Mouse (Mus musculus) forebrain, embryonic 14.5 days (tissue): ENCODE measurements around the gene Scfd2. TPM values are rescaled to one million over a fixed set of nuclear protein-coding genes. Genes with fewer than 3 reads are reported as not detected.
A peak's percentile ranks its signal among the peaks of the same experiment; 100 is the strongest.

Experiments used
- ATAC-seq: fragments of 200-750 bp; cut with Nextera tagmentation; 2 replicates; pipeline ENCODE4 v1.8.0; 2017; ENCODE audit warnings: mild to moderate bottlenecking, moderate library complexity
- DNase-seq: peaks from one replicate; pipeline ENCODE4 v3.0.0-alpha.2; 2015; ENCODE audit warnings: low spot score
- H3K27ac ChIP-seq: fragments of 300-500 bp; sonication (generic); 2 replicates; pipeline ENCODE4 v1.5.1; 2014; ENCODE audit warnings: low read depth, mild to moderate bottlenecking, control low read depth, low read length, moderate library complexity
- H3K27me3 ChIP-seq: fragments of 300-500 bp; sonication (generic); replicated peaks from 2 replicates; pipeline ENCODE4 v1.6.1; 2014; ENCODE audit warnings: low read length, control low read depth, mixed read lengths; ENCODE audit not compliant: control insufficient read depth, insufficient read depth
- H3K36me3 ChIP-seq: fragments of 300-500 bp; sonication (generic); 2 replicates; pipeline ENCODE4 v1.6.1; 2014; ENCODE audit warnings: low read length, control low read depth; ENCODE audit not compliant: control insufficient read depth, insufficient read depth
- H3K4me1 ChIP-seq: fragments of 300-500 bp; sonication (generic); 2 replicates; pipeline ENCODE4 v1.6.1; 2014; ENCODE audit warnings: antibody characterized with exemption, low read length, control low read depth; ENCODE audit not compliant: control insufficient read depth, insufficient read depth
- H3K4me2 ChIP-seq: fragments of 300-500 bp; sonication (generic); 2 replicates; pipeline ENCODE4 v1.6.1; 2014; ENCODE audit warnings: mild to moderate bottlenecking, control low read depth, low read length
- H3K4me3 ChIP-seq: fragments of 300-500 bp; sonication (generic); 2 replicates; pipeline ENCODE4 v1.5.1; 2014; ENCODE audit warnings: low read depth, low read length, control low read depth
- H3K9ac ChIP-seq: fragments of 300-500 bp; sonication (generic); 2 replicates; pipeline ENCODE4 v1.6.1; 2014; ENCODE audit warnings: mild to moderate bottlenecking, low read length, control low read depth, moderate library complexity
- H3K9me3 ChIP-seq: fragments of 300-500 bp; sonication (generic); replicated peaks from 2 replicates; pipeline ENCODE4 v1.6.1; 2016; ENCODE audit warnings: low read length, control low read depth, mixed read lengths; ENCODE audit not compliant: control insufficient read depth
- WGBS: fragments of 180-500 bp; shearing (Covaris S2); extraction: QIAGEN DNeasy Blood & Tissue Kit; methylation state at CpG from one replicate; pipeline ENCODE4 v1.1.7; 2014; 5-methylcytosine and 5-hydroxymethylcytosine counted together
- polyA plus RNA-seq: library from polyadenylated mRNA; unstranded; fragments of >200 nt; fragmentation: Nextera tagmentation; extraction: Ambion mirVana; gene quantifications from 2 replicates; pipeline ENCODE4 v1.2.1, GENCODE M21; 2014

Scfd2 gene
- polyA plus RNA-seq, 1 experiment from 2014 or later = 18.6 TPM

GRCm38 (mm10) chr5:74163141-74163540 lies 368.4 kb downstream of the Scfd2 start:
- no peaks in the 10 kb centered on the region for H3K27me3 ChIP-seq
- H3K27ac ChIP-seq = no peak overlapping the region
- H3K4me1 ChIP-seq = peaks cover 6% of the 10 kb centered on the region
- no peaks in the 10 kb centered on the region for H3K36me3 ChIP-seq
- no peak for ATAC-seq
- no peak overlapping the region for H3K9ac ChIP-seq
- H3K4me2 ChIP-seq = no peak overlapping the region
- 85% methylated on average over 6 of the region's 6 CpGs for WGBS
- H3K9me3 ChIP-seq = no peaks in the 10 kb centered on the region
- no peak overlapping the region for H3K4me3 ChIP-seq
- DNase-seq = no peak

DNA sequence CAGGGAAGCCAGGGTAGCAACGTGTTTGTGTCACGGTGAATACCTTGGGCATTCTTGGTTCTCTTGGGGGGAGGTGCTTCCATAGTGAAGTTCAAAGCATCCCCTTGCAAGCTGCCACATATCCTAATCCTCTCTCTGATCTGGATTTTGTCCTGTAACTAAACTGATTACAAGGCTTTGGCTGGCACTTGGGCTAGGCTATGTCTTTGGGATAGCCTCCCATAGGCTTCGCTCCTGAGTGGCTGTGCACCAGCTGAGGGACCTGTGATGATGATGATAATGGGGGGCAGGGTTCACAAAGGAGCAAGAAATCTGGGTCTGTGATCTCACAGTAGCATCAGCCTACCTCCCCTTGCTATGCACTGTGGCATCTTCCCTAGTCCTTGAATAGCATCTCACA lies 369.5 kb downstream of the Scfd2 start:
- no peaks in the 10 kb centered on the region for H3K27me3 ChIP-seq
- no peaks in the 10 kb centered on the region for H3K9me3 ChIP-seq
- H3K4me1 ChIP-seq = peaks cover 6% of the 10 kb centered on the region
- peak overlapping the region; percentile 41 for H3K4me2 ChIP-seq
- 43% methylated on average over 3 of the region's 3 CpGs for WGBS
- H3K27ac ChIP-seq = no peak overlapping the region
- peak overlapping the region; percentile 35; the same call in 1 of the 2 replicates for H3K9ac ChIP-seq
- no peak for DNase-seq
- no peak overlapping the region for H3K4me3 ChIP-seq
- ATAC-seq = no peak
- H3K36me3 ChIP-seq = no peaks in the 10 kb centered on the region

GRCm38 (mm10) chr5:74161297-74161926 lies 370.1 kb downstream of the Scfd2 start:
- Histone ChIP-seq H3K27me3 (no peaks in the 10 kb centered on the region), H3K9ac (peak overlapping the region; percentile 35; the same call in 1 of the 2 replicates), H3K36me3 (no peaks in the 10 kb centered on the region), H3K9me3 (no peaks in the 10 kb centered on the region), H3K4me1 (peaks cover 6% of the 10 kb centered on the region), H3K4me3 (no peak overlapping the region), H3K27ac (no peak overlapping the region), H3K4me2 (peak overlapping the region; percentile 41)
- DNase-seq = peak; percentile 89
- WGBS = 17% methylated on average over 15 of the region's 15 CpGs
- ATAC-seq = peak; percentile 94

DNA sequence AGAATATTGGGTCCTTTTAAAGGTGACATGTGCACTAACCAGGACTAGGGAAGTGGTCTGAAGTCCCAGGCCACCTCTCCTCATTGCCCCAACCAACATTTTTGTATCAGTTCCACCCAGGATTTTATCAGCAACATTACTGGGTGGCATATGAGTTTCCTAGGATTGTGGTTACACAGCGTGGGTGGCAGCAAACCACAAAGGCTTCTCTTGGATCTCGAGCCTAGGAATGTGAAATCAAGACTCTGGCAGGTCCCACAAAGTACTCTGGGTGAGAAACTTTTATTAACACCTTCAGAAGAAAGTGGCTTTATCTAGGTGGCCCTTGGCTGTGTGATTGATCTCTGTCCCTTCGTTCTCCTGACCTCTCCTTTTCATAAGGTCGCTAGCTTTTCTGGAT lies 371.2 kb downstream of the Scfd2 start:
- Histone ChIP-seq H3K27ac (no peak overlapping the region), H3K4me1 (peaks cover 6% of the 10 kb centered on the region), H3K4me2 (no peak overlapping the region), H3K9me3 (no peaks in the 10 kb centered on the region), H3K27me3 (no peaks in the 10 kb centered on the region), H3K36me3 (no peaks in the 10 kb centered on the region), H3K9ac (no peak overlapping the region), H3K4me3 (no peak overlapping the region)
- ATAC-seq (no peak), DNase-seq (no peak)
- WGBS = 81% methylated on average over 4 of the region's 4 CpGs

GRCm38 (mm10) chr5:74159906-74160305 lies 371.7 kb downstream of the Scfd2 start:
- 82% methylated on average over 7 of the region's 7 CpGs for WGBS
- ATAC-seq (no peak), DNase-seq (no peak)
- peaks cover 6% of the 10 kb centered on the region for H3K4me1 ChIP-seq
- no peak overlapping the region for H3K4me3 ChIP-seq
- H3K4me2 ChIP-seq = no peak overlapping the region
- no peaks in the 10 kb centered on the region for H3K9me3 ChIP-seq
- no peaks in the 10 kb centered on the region for H3K27me3 ChIP-seq
- no peak overlapping the region for H3K27ac ChIP-seq
- no peak overlapping the region for H3K9ac ChIP-seq
- no peaks in the 10 kb centered on the region for H3K36me3 ChIP-seq

GRCm38 (mm10) chr5:74158929-74159632 lies 372.5 kb downstream of the Scfd2 start:
- Histone ChIP-seq H3K4me2 (no peak overlapping the region), H3K27ac (no peak overlapping the region), H3K36me3 (no peaks in the 10 kb centered on the region), H3K27me3 (no peaks in the 10 kb centered on the region), H3K4me3 (no peak overlapping the region), H3K9ac (no peak overlapping the region), H3K4me1 (peaks cover 6% of the 10 kb centered on the region), H3K9me3 (no peaks in the 10 kb centered on the region)
- DNase-seq = peak; percentile 17
- ATAC-seq = no peak
- WGBS = 83% methylated on average over 6 of the region's 6 CpGs

- Histone ChIP-seq H3K36me3 (no peaks in the 10 kb centered on the region), H3K27ac (no peak overlapping the region), H3K4me2 (no peak overlapping the region), H3K9ac (no peak overlapping the region), H3K4me3 (no peak overlapping the region), H3K27me3 (no peaks in the 10 kb centered on the region), H3K9me3 (no peaks in the 10 kb centered on the region), H3K4me1 (no peaks in the 10 kb centered on the region)
- 74% methylated on average over 7 of the region's 7 CpGs for WGBS
- DNase-seq = no peak
- peak; percentile 50 for ATAC-seq
These were observed 375.7 kb downstream of the Scfd2 start for GRCm38 (mm10) chr5:74155860-74156351.
